Mouse (Mus musculus) cortical plate, adult 2 months (tissue): ENCODE results near the gene Agfg1. TPM values are rescaled to one million over a fixed set of nuclear protein-coding genes. Genes with fewer than 3 reads are reported as not detected.

ENCODE experiments used
- H3K27ac ChIP-seq: fragments of 200-500 bp; 2 replicates; pipeline ENCODE4 v1.5.1; 2012; ENCODE audit warnings: low read length, control low read depth, inconsistent platforms; ENCODE audit not compliant: insufficient read depth
- H3K4me1 ChIP-seq: fragments of 200-500 bp; 2 replicates; pipeline ENCODE4 v1.6.1; 2011; ENCODE audit warnings: low read length; ENCODE audit not compliant: control insufficient read depth, insufficient read depth
- H3K4me3 ChIP-seq: fragments of 200-500 bp; 2 replicates; pipeline ENCODE4 v1.5.1; 2011; ENCODE audit warnings: mild to moderate bottlenecking, low read length, control low read depth; ENCODE audit not compliant: insufficient read depth
- CTCF ChIP-seq: fragments of 200-500 bp; IDR thresholded peaks from 2 replicates; pipeline ENCODE4 v1.5.1; 2011; ENCODE audit warnings: mild to moderate bottlenecking, control low read depth, low read length; ENCODE audit not compliant: insufficient read depth; ENCODE audit errors: extremely low read depth
- POLR2A ChIP-seq: fragments of 200-500 bp; IDR thresholded peaks from 2 replicates; pipeline ENCODE4 v1.6.1; 2011; ENCODE audit warnings: mild to moderate bottlenecking, low read length, control low read depth; ENCODE audit not compliant: insufficient read depth; ENCODE audit errors: extremely low read depth
- polyA plus RNA-seq: library from polyadenylated mRNA; depleted of rRNA; stranded (reverse); fragments of >200 nt; gene quantifications from 2 replicates; pipeline ENCODE4 v1.2.3, GENCODE M21; 2012

The Agfg1 gene
- polyA plus RNA-seq, 1 experiment: 39.5 TPM

DNA sequence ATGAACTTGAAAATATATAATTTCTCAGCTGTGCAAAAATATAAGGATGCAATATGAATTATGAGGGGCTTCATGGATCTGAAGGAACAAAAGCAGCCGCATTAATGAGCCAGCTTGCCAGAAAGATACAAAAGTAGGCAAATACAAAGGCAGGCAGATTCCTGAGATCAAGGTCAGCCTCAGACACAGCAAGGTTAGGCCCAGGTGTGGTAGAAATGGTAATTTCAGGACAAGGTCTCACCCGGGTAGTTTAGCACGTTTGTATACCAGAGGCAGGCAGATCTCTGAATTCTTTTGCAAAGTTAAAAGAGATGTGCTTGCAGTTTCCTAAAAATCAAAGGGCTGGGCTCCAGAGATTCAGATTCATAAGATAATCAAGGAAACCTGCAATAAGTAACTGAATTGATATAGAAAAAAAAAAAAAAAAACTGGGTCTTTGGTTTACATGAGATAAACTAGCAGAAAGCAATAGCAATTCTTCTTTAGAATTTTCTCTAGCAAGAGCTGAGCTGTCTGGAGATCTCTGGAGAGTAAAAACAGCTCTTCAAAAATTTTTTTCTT is 18.6 kb upstream of the Agfg1 start:
- Histone ChIP-seq H3K4me1 (no peaks in the 10 kb centered on the region), H3K4me3 (no peak overlapping the region), H3K27ac (no peak overlapping the region)
- TF ChIP-seq POLR2A (no peak), CTCF (no peak)

DNA sequence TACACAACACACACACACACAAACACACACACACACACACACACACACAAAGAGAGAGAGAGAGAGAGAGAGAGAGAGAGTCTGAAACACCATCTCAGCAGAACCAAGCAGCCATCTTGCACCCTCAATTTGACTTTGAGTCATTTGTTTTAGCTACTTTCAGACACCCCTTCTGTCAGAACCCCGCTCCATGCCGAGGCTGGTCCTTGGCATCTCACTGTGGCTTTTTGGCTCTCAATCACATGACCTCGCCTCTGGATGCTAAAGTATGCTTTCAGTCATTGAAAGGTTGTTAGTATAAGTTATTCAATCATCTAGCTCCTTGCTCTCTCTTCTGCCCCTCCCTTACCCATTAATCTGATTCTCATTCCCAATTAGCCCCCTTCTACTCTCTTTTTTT is 17.4 kb upstream of the Agfg1 start:
- Histone ChIP-seq H3K4me1 (no peaks in the 10 kb centered on the region), H3K4me3 (no peak overlapping the region), H3K27ac (no peak overlapping the region)
- TF ChIP-seq POLR2A (no peak), CTCF (no peak)

DNA sequence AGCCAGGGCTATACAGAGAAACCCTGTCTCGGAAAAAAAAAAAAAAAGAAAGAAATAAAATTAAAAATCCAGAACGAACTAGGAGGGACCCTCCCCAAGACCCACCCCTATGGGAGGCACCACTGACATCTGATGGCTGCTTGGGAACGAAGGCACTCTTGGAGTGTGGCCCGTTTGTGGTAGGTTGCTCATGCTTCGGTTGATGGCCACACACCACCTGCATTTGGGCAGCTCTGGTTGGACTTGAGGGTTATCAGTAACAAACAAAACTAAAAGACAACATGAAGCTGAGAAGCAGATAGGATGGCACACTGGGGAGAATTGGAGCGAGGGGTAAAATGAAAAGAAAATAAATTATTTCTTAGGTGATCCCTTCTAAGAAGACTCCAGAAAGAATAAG is 15.1 kb upstream of the Agfg1 start:
- H3K4me3 ChIP-seq: no peak overlapping the region
- H3K27ac ChIP-seq: no peak overlapping the region
- no peaks in the 10 kb centered on the region for H3K4me1 ChIP-seq
- TF ChIP-seq POLR2A: no peak
- TF ChIP-seq CTCF: no peak

DNA sequence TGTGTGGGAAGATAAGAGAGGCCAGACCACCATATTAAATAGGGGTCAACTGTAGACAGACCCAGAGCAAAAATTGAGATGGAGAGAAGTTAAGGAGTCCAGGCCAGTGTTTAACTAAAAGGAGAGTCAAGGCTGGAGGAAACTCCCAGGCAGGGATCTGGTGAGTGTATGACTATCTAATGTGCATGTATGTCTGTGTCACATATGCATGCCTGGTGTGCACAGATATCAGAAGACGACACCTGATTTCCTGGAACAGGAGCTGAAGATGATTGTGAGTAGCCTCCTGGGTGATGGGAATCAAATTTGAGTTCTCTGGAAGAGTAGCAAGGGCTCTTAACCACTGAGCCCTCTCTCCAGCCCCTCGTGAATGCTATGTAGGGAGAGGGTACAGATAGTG is 14.0 kb upstream of the Agfg1 start:
- H3K4me3 ChIP-seq: no peak overlapping the region
- no peaks in the 10 kb centered on the region for H3K4me1 ChIP-seq
- TF ChIP-seq POLR2A (no peak), CTCF (no peak)
- H3K27ac ChIP-seq: no peak overlapping the region

DNA sequence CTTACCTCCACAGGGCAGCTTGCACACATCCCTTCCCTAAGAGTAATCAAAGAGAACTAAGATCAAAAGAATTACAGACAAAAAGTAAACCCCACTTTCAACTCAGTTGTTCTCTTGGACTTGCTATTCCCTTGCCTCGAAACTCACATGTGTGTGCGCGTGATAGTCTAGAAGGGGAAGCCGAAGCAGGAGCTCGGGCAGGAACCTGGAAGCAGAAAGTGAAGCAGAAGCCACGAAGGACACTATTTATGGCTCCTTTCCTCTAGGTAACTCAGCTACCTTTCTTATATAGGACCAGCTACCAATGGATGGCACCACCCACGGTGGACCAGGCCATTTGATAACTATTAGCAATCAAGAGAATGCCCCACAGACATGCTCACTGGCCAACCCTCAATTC is 13.5 kb upstream of the Agfg1 start:
- no peaks in the 10 kb centered on the region for H3K4me1 ChIP-seq
- H3K4me3 ChIP-seq: no peak overlapping the region
- no peak overlapping the region for H3K27ac ChIP-seq
- TF ChIP-seq CTCF (no peak), POLR2A (no peak)

DNA sequence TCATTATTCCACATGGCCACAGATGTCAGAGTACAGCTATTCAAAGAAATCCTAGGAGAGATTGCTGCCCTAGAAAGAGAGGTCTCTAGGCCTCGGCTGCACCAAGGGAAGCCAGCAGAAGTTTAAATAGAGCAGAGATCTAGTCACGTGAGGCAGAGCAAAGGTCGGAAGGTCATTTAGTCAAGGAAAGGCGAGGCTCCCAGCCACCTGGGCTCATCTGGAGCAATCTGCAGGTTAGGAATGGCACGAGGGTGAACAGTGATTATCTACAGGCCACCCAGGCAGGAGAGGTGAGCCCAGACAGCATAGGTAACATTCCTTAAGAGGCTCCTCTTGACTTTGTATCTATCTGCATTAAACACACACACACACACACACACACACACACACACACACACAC is 12.4 kb upstream of the Agfg1 start:
- TF ChIP-seq POLR2A (no peak), CTCF (no peak)

DNA sequence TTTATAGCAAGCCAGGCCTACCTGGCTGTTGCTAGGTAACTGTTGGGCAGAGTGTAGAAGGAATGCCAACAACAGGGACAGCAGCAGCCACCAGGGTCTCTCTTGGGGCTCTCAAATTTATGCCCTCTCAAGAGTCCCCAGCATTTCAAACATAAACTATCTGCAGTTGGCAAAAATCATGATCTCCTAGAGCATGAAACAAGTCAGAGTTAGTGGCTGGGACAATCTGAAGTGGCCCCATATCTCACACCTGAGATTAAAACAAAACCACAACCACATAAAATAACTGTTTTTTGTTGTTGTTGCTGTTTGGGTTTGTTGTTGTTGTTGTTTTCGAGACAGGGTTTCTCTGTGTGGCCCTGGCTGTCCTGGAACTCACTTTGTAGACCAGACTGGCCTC is 8.5 kb upstream of the Agfg1 start:
- TF ChIP-seq POLR2A (no peak), CTCF (no peak)
- H3K4me3 ChIP-seq: no peak overlapping the region
- H3K4me1 ChIP-seq: no peaks in the 10 kb centered on the region
- no peak overlapping the region for H3K27ac ChIP-seq

More for the DNA sequence above, 12.4 kb upstream of the Agfg1 start:
- Histone ChIP-seq H3K4me1 (no peaks in the 10 kb centered on the region), H3K27ac (no peak overlapping the region), H3K4me3 (no peak overlapping the region)

DNA sequence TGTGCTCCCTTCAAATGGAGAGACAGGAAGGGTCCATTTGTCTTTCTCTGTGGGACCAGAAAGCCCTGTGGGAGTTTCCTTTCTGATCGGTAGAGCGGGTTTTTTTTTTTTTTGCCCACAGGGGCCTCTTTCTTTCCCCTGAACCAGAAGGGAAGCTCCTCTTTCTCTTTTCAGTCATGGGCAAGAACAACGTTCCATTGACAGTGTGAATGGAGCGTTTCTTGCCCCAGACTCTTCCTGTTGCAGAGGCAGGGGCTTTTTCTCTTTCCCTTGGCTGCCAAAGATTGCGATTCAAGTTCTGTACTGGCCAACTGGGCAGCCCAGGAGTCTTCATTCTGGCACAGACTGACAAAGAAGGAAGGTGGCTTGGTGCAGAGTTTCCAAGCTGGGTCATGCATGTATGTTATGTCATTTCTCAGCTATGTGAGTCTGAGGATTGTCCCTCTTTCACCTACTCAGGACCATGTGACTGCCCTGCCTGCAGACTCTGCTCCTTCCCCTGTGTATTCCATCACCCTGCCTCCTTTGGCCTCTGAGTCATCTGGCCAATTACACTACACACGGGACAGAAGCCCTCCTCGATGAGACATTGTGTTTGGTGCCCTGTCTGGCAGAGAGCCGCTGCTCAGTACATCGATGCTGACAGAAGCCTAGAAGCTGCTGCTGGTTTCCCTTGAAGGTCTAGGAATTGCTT is 7.6 kb upstream of the Agfg1 start:
- TF ChIP-seq CTCF (no peak), POLR2A (no peak)
- no peak overlapping the region for H3K27ac ChIP-seq
- H3K4me1 ChIP-seq: no peaks in the 10 kb centered on the region
- no peak overlapping the region for H3K4me3 ChIP-seq

- H3K27ac ChIP-seq: no peak overlapping the region
- no peaks in the 10 kb centered on the region for H3K4me1 ChIP-seq
- no peak for TF ChIP-seq POLR2A
- no peak for TF ChIP-seq CTCF
- H3K4me3 ChIP-seq: no peak overlapping the region
Measured at GRCm38 (mm10) chr1:82832495-82833021, 6.7 kb upstream of the Agfg1 start.

DNA sequence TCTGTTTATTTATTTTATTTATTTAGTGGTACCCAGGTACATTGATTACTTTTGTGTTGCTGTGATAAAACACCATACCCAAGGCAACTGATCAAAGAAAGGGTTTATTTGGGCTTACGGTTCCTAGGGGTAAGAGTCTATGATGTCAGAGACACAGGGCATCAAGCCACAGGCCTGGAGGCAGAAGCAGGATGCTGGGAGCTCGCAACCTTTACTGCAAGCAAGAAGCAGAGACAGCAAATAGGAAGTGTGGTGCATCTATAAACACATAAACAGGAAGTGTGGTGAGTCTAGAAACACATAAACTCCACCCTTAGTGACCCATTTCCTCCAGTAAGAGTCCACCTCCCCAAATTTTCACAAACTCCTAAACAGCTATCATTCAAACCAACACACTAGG is 5.8 kb upstream of the Agfg1 start:
- TF ChIP-seq POLR2A: no peak
- no peak for TF ChIP-seq CTCF
- H3K4me3 ChIP-seq: no peak overlapping the region
- no peaks in the 10 kb centered on the region for H3K4me1 ChIP-seq
- no peak overlapping the region for H3K27ac ChIP-seq
